Mouse (Mus musculus): ENCODE data around the gene Cxcr2. TPM values are rescaled to one million over a fixed set of nuclear protein-coding genes. Genes with fewer than 3 reads are reported as not detected.
A peak's percentile ranks its signal among the peaks of the same experiment; 100 is the strongest.
"Not testable (repeated sequence)": the region's sequence is repeated elsewhere in the genome, so short reads cannot be mapped to it uniquely, and the experiment has no call there.

Gene Cxcr2
- total RNA-seq, 2 experiments from 2014 or later = not detected

GRCm38 (mm10) chr1:74139415-74139814 is 14.4 kb upstream of the Cxcr2 start:
- no peak for DNase-seq (ENCODE audit: low spot score)

- no peak for DNase-seq (ENCODE audit: low spot score)
Measured at GRCm38 (mm10) chr1:74141781-74142180, 12.0 kb upstream of the Cxcr2 start.

DNA sequence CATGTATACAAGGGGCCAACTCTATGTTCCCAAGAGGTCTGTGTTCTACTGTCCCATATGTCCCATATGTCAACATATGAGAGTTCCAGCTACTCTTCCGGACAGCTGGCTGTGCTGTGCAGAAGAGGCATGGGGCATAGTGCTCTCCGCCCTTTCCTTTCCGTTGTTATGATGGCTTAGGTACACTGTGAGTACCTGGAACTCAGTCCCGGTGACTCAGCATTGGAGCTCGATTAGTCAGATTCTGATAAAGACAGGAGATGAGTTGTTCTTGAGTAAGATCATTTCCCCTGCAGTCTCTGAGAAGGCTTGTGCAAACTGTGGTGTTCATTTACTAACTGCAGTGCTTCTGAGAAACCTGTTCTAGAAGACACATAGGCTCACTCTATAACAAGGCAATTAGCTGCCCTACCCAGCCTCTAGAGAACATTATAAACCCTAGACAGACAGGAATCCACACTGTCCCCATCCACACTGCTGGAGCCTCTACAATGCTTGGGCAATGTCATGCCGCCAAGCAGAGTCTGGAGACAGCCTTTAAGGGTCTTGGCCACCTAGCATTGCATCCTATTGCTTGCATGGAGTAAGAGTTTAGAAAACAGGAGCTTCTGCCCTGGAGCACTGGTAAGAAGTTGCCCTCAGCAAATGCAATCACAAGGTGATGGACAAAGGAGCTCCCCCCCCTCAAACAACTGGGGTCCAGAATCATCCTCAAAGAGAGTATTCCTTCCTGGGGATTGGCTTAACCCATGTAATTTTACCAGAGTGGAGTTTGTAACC is 4.5 kb upstream of the Cxcr2 start:
- DNase-seq (ENCODE audit: low spot score) = no peak

GRCm38 (mm10) chr1:74150101-74150500 is 3.7 kb upstream of the Cxcr2 start:
- DNase-seq (ENCODE audit: low spot score) = no peak

DNA sequence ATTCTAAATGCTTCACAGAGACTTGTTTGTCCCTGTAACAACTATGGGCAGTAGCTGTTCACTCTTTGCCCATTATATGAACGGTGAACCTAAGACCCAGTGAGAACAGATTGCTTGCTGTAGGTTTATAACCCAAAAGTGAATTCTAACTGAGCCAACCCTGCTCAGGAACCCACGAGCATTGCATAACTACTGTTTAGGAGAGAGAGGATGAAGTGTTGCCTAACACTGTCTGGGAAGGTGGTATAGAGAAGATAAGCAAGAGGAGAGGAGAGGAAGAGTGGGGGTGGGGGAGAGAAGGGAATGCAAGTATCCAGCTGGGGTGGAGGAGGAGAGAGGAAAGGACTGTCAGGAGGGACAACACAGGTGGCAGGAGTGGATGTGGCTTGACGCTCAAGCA is 2.7 kb upstream of the Cxcr2 start:
- DNase-seq (ENCODE audit: low spot score) = no peak

DNA sequence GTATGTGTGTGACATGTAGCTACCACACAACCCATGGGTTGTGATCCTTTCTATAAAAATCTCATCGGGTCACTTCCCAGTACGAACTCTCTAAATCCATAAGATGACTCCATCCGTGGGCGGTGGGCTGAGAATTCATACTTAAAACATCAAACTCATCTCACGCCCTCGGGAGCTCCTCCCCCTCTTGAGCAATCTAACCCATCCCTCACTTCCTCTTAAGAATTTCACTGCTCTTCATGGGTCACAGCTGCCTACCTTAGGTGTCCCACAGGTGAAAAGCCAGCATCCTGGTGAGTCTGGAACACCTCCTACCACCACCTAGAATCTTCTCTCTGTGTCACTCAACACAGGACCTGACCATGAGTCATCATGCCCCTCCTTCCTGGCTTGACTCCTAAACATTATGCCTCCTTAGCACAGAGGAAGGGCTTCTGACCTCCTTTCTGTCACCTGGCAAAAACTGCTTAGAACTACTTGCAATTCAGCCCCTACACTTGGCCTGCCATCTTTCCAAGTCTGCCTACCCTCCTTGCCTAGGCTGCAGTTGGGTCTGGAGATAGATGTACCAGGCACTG is 1.7 kb downstream of the Cxcr2 start:
- DNase-seq (ENCODE audit: low spot score) = no peak

GRCm38 (mm10) chr1:74156381-74156910 is 2.7 kb downstream of the Cxcr2 start:
- no peak for DNase-seq (ENCODE audit: low spot score)

DNA sequence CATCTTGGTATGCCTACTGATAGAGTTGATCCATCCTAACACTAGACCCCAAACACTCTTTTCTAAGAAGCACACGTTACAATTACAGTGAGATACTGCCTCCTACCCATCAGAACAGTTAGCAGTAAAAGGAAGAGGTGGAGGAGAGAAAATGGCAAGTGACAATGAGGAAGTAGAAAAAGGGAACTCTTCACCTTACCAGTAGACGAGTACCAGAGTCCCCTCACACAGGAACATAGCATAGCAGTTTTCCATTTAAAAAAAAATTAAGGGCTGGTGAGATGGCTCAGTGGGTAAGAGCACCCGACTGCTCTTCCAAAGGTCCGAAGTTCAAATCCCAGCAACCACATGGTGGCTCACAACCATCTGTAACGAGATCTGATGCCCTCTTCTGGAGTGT is 5.8 kb downstream of the Cxcr2 start:
- DNase-seq (ENCODE audit: low spot score) = not testable (repeated sequence)

- DNase-seq (ENCODE audit: low spot score) = no peak
Measured at GRCm38 (mm10) chr1:74160036-74160435, 6.2 kb downstream of the Cxcr2 start.

GRCm38 (mm10) chr1:74167136-74167535 is 13.3 kb downstream of the Cxcr2 start:
- DNase-seq (ENCODE audit: low spot score) = no peak

DNA sequence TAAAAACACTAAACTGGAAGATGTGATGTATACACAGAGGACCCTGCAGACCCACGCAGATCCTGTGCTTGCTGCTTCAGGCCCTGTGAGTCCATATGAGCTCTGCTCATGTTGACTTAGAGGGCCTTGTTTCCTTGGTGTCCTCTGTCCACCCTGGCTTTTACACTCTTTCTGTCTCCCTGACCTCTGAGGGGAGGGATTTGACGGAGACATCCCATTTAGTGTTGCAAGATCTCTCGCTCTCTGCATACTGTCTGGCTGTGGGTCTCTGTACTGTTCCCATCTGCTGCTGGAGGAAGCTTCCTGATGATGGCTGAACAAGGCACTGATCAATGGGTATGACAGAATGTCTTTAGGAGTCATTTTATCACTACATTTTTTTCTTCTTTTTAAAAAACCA is 15.9 kb downstream of the Cxcr2 start:
- no peak for DNase-seq (ENCODE audit: low spot score)

GRCm38 (mm10) chr1:74172722-74173121 is 18.9 kb downstream of the Cxcr2 start:
- DNase-seq (ENCODE audit: low spot score) = no peak

GRCm38 (mm10) chr1:74175731-74176130 is 21.9 kb downstream of the Cxcr2 start:
- no peak for DNase-seq (ENCODE audit: low spot score)

DNA sequence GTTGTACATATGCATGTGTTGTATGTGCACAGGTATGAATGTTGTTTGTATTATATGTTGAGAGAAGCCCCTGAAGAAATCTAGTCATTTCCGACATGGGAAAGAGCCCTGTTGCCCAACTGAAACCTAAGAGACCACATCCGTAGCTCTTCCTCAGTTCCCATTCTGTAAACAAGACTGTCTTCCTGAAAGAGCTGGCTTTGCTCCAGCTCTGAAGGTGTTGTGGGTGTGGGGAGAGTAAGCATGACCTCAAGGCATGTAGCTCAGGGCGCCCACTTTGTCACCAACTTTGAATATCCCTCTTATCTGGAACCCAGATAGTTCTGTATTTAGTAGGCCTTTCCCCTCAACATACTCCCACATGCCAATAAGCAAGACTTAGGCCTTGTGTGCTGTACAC is 24.8 kb downstream of the Cxcr2 start:
- DNase-seq (ENCODE audit: low spot score) = no peak

DNA sequence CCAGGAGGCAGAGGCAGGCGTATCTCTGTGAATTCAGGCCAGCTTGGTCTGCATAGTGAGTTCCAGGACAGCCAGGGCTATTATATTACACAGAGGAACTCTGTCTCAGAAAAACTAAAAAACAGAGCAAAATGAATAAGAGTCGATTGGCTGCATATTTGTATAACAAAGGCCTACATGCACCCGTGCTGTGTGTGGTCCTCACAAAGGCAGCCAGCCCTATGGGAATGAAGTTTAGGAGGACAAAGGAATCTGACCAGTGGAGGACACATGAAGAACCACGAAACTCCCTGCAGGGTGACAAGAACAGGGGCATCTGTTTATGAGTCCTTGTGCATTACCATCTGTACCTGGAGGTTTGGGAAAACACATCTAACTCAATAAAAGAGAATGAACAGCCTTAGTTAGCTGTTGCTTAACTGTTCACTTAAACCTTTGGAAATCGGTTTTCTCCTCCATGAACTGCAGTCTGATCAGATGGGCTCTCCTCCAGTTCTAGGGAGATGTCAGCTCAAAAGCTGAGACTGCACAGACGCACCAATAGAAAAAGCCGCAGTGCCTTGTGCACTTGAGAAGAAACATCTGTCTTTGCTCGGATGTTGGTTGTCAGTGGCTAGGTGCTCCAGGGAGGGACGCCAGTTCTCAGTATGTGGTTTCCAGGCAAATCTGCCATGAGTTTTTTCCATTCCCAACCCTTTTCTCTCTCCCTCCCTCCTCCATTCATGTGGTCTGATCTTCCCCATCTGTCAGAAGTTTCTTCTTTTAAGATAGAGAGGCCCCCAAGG is 26.0 kb downstream of the Cxcr2 start:
- DNase-seq (ENCODE audit: low spot score) = no peak

- no peak for DNase-seq (ENCODE audit: low spot score)
Measured at GRCm38 (mm10) chr1:74181462-74181861, 27.7 kb downstream of the Cxcr2 start.

GRCm38 (mm10) chr1:74183006-74183405 is 29.2 kb downstream of the Cxcr2 start:
- no peak for DNase-seq (ENCODE audit: low spot score)

GRCm38 (mm10) chr1:74190471-74190870 is 36.7 kb downstream of the Cxcr2 start:
- DNase-seq (ENCODE audit: low spot score) = peak; percentile 6

DNA sequence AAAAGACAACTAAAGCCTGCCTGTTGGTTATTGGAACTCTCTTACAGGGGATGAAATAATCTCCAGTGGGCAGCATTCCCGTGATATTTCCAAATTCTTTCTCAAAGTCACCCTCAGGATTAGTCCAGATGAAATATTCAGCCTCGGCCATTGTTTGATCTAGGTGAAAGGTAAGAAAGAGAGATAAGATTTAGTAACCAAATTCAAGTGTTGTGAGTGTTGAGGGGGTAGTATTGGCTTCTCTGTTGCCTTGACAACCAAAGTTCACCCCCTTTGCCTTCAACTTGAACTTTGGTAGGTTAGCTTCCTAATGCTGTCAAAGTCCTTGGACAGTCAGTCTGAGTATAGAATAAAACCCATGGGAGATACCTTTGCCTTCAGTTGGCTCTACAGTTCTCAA is 38.9 kb downstream of the Cxcr2 start:
- DNase-seq (ENCODE audit: low spot score) = no peak

DNA sequence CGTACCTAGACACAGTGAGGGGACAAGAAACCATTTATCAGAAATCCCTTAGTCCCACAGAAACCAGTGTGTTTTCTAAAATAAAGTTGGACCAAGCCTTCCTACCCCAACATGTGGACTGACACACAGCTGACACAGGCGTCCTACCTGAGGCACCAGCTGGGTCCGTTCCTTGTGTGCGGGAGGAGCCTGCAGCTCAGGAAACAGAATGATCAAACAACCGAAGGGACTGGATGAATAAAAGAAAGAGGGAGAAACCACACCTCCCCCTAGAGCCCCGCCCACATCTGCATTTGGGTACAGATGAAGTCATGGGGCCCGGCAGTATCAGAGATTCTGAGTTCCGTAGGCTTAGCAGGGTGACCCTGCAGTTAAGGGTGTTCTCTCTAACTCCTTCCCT is 40.7 kb downstream of the Cxcr2 start, which contains the start of gene Cxcr1:
Cxcr1 (minus strand) TSS at position 187 of the 400 bp plus-strand sequence.
- DNase-seq (ENCODE audit: low spot score) = no peak

DNA sequence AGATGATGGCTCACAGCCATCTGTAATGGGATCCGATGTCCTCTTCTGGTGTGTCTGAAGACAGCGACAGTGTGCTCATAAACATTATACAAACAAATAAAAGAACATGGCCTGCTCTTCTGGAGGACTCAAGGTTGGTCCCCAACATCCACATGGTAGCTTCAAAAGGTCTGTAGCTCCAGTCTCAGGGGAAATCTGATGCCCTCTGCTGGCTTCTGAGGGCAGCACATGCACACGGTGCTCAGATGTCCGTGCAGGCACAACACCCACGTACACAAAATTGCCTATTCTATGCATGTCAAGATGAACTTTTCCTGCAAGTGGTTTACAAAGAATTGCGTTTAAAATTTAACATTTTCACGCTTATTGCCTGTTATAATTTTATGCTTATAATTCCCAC is 42.2 kb downstream of the Cxcr2 start:
- DNase-seq (ENCODE audit: low spot score) = no peak

Measured in gastrocnemius, adult 18-20 months (tissue).